Mouse (Mus musculus) bone marrow macrophage, adult 2 months (primary cell): ENCODE measurements around the gene Ak9.

ENCODE experiments used
- CTCF ChIP-seq: IDR thresholded peaks from 2 replicates; pipeline ENCODE4 v1.5.1; 2012; ENCODE audit warnings: low read depth, mild to moderate bottlenecking, low read length, moderate library complexity
- POLR2A ChIP-seq: IDR thresholded peaks from 2 replicates; pipeline ENCODE4 v1.6.1; 2012; ENCODE audit warnings: mild to moderate bottlenecking, low read depth, low read length, borderline replicate concordance

DNA sequence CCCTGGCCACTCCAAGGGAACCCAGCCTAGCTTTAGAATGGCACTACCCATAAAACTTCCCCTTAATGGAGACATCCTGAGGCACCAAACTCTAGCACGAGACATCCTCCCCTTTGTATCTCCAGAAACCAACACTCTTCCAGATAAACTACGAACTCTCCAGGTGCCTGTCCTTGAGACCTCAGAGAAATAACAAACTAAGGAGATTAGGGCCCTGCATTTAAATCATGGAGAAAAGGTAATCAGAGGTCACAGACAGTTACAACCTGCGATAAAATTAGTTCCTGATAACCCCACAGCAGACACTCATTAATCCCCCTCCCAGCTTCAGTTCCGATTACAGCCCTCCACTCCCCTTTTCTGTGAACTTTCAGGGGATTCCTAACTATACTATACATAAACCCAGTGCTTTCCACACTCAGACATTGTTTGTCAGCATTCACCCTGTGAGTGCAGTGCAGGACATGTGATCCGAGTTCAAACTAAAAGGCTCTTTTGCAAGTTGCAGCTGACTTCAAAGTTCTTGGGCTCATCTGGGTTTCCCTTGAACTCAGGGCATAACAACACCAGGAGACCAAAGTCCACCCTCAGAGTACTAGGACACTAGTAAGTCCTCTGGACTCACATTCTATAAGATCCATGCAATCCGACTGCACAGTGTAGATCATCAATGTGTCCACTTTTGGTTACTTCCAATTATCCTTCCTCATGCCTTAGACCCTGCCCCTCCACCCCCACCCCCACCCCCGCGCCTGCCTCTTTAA lies 43.4 kb upstream of the Ak9 start:
- no peak for TF ChIP-seq POLR2A
- no peak for TF ChIP-seq CTCF
